Mouse (Mus musculus): ENCODE measurements around the gene C5ar2. TPM values are rescaled to one million over a fixed set of nuclear protein-coding genes. Genes with fewer than 3 reads are reported as not detected.

The C5ar2 gene
- total and polyA plus RNA-seq, 2 experiments from 2014 or later = 0.05 to 0.14 TPM

DNA sequence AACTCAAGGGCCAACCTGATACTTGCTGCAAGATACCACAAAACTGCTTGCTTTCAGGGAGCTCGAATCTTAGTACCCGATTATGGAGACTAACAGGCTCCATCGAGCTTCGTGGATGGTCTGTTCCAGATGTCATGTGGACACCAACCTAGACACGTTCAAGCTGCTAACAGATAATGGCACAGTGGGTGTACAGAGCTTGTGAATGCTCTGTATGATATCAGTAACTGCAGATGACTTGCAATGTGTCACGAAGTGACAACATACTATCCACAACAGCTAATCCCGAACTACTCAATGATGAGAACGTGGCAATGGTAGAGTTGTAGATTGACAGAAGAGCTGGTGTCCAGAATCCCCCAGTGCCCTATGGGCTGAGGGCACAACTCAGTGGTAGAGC is 56.5 kb downstream of the C5ar2 start:
- peaks cover 24% of the 10 kb centered on the region for H3K36me3 ChIP-seq (ENCODE audit: insufficient read depth, low read length)
- 84% methylated on average over 8 of the region's 8 CpGs for WGBS
- no peaks in the 10 kb centered on the region for H3K4me1 ChIP-seq (ENCODE audit: insufficient read depth, low read length)
- no peak for TF ChIP-seq CTCF (IDR thresholded peaks at IDR 0.05)
- H3K27ac ChIP-seq (ENCODE audit: low read depth, low read length) = no peak overlapping the region
- no peaks in the 10 kb centered on the region for H3K27me3 ChIP-seq (ENCODE audit: insufficient read depth, low read length)
- no peak overlapping the region for H3K4me2 ChIP-seq (ENCODE audit: low read depth, low read length, poor library complexity, severe bottlenecking)
- ATAC-seq (ENCODE audit: low FRiP score) = no peak
- no peak overlapping the region for H3K4me3 ChIP-seq (ENCODE audit: low read depth, low read length)
- no peak overlapping the region for H3K9ac ChIP-seq (replicated peaks; ENCODE audit: low read length, poor library complexity, severe bottlenecking)
- H3K9me3 ChIP-seq (ENCODE audit: low read length) = no peaks in the 10 kb centered on the region
- DNase-seq (ENCODE audit: low spot score) = no peak

Other genes with a start within 250 kb of the C5ar2 start
- gene Bicra, start 196.2 kb downstream of the C5ar2 start, total RNA-seq (2014; rRNA removed) = 6.3 and 7.0 TPM in 2 replicates
- gene Bicra, start 196.2 kb downstream of the C5ar2 start, polyA plus RNA-seq (2015; fragmentation: Nextera tagmentation; extraction: Ambion mirVana) = 3.1 and 4.1 TPM in 2 replicates
- 0.14 and 0.33 TPM in 2 replicates for gene Zfp541, start 182.3 kb downstream of the C5ar2 start, total RNA-seq (2014; rRNA removed)
- 0.15 TPM in 2 replicates for gene Zfp541, start 182.3 kb downstream of the C5ar2 start, polyA plus RNA-seq (2015; fragmentation: Nextera tagmentation; extraction: Ambion mirVana)
- 375 and 403 TPM in 2 replicates for gene Napa, start 145.7 kb downstream of the C5ar2 start, total RNA-seq (2014; rRNA removed)
- 236 and 258 TPM in 2 replicates for gene Napa, start 145.7 kb downstream of the C5ar2 start, polyA plus RNA-seq (2015; fragmentation: Nextera tagmentation; extraction: Ambion mirVana)
- 42.5 and 44.1 TPM in 2 replicates for gene Kptn, start 124.3 kb downstream of the C5ar2 start, total RNA-seq (2014; rRNA removed)
- 35.9 and 36.7 TPM in 2 replicates for gene Kptn, start 124.3 kb downstream of the C5ar2 start, polyA plus RNA-seq (2015; fragmentation: Nextera tagmentation; extraction: Ambion mirVana)
- gene Slc8a2, start 114.3 kb downstream of the C5ar2 start, total RNA-seq (2014; rRNA removed) = 64.2 and 76.0 TPM in 2 replicates
- gene Slc8a2, start 114.3 kb downstream of the C5ar2 start, polyA plus RNA-seq (2015; fragmentation: Nextera tagmentation; extraction: Ambion mirVana) = 0.96 and 1.1 TPM in 2 replicates
- 93.8 and 111 TPM in 2 replicates for gene Meis3, start 69.1 kb downstream of the C5ar2 start, total RNA-seq (2014; rRNA removed)
- 106 TPM in 2 replicates for gene Meis3, start 69.1 kb downstream of the C5ar2 start, polyA plus RNA-seq (2015; fragmentation: Nextera tagmentation; extraction: Ambion mirVana)
- gene Dhx34, start 22.1 kb downstream of the C5ar2 start, total RNA-seq (2014; rRNA removed) = 18.3 and 21.7 TPM in 2 replicates
- gene Dhx34, start 22.1 kb downstream of the C5ar2 start, polyA plus RNA-seq (2015; fragmentation: Nextera tagmentation; extraction: Ambion mirVana) = 9.3 and 10.3 TPM in 2 replicates
- gene C5ar1, start 15.4 kb upstream of the C5ar2 start, total RNA-seq (2014; rRNA removed) = 0.85 and 1.4 TPM in 2 replicates
- gene C5ar1, start 15.4 kb upstream of the C5ar2 start, polyA plus RNA-seq (2015; fragmentation: Nextera tagmentation; extraction: Ambion mirVana) = 1.4 TPM in 2 replicates
- 58.2 and 60.5 TPM in 2 replicates for gene Inafm1, start 29.5 kb upstream of the C5ar2 start, total RNA-seq (2014; rRNA removed)
- gene Inafm1, start 29.5 kb upstream of the C5ar2 start, polyA plus RNA-seq (2015; fragmentation: Nextera tagmentation; extraction: Ambion mirVana) = 84.2 and 84.5 TPM in 2 replicates
- gene Ccdc9, start 42.6 kb upstream of the C5ar2 start, total RNA-seq (2014; rRNA removed) = 31.5 and 35.0 TPM in 2 replicates
- 12.7 and 13.6 TPM in 2 replicates for gene Ccdc9, start 42.6 kb upstream of the C5ar2 start, polyA plus RNA-seq (2015; fragmentation: Nextera tagmentation; extraction: Ambion mirVana)
- gene Bbc3, start 64.2 kb upstream of the C5ar2 start, total RNA-seq (2014; rRNA removed) = 45.1 and 50.6 TPM in 2 replicates
- 38.9 and 39.0 TPM in 2 replicates for gene Bbc3, start 64.2 kb upstream of the C5ar2 start, polyA plus RNA-seq (2015; fragmentation: Nextera tagmentation; extraction: Ambion mirVana)
- gene Sae1, start 143.7 kb upstream of the C5ar2 start, total RNA-seq (2014; rRNA removed) = 84.6 and 98.2 TPM in 2 replicates
- 195 and 199 TPM in 2 replicates for gene Sae1, start 143.7 kb upstream of the C5ar2 start, polyA plus RNA-seq (2015; fragmentation: Nextera tagmentation; extraction: Ambion mirVana)
- 38.4 and 41.1 TPM in 2 replicates for gene Zc3h4, start 156.8 kb upstream of the C5ar2 start, total RNA-seq (2014; rRNA removed)
- gene Zc3h4, start 156.8 kb upstream of the C5ar2 start, polyA plus RNA-seq (2015; fragmentation: Nextera tagmentation; extraction: Ambion mirVana) = 9.2 and 9.7 TPM in 2 replicates
- 43.1 and 55.6 TPM in 2 replicates for gene Tmem160, start 208.6 kb upstream of the C5ar2 start, total RNA-seq (2014; rRNA removed)
- gene Tmem160, start 208.6 kb upstream of the C5ar2 start, polyA plus RNA-seq (2015; fragmentation: Nextera tagmentation; extraction: Ambion mirVana) = 105 and 108 TPM in 2 replicates
- 9.4 and 11.1 TPM in 2 replicates for gene Npas1, start 233.6 kb upstream of the C5ar2 start, total RNA-seq (2014; rRNA removed)
- gene Npas1, start 233.6 kb upstream of the C5ar2 start, polyA plus RNA-seq (2015; fragmentation: Nextera tagmentation; extraction: Ambion mirVana) = 9.5 and 12.3 TPM in 2 replicates